Mouse (Mus musculus): ENCODE measurements around the gene Cpped1.

Cpped1 gene

DNA sequence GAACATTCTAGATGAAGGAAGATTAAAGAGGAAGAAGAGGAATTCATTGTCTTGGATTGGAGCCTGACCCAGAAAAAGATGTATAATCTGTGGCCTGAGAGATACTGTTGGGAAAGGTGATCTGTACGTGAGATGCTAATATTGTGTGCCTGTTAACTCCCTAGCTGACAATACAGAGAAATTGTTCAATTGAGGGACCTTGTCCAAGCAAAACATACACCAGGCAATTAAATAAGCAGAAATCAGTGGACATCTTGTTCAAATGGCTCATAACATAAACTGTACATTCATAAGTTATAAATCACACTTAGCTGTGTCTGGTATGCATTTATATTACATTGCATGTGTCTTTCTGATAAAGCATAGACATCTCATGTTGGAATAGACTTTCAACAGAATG lies 134.9 kb downstream of the Cpped1 start:
- DNase-seq (ENCODE audit: low read depth in 1 of 2, low spot score in 2 of 2): no peak

DNA sequence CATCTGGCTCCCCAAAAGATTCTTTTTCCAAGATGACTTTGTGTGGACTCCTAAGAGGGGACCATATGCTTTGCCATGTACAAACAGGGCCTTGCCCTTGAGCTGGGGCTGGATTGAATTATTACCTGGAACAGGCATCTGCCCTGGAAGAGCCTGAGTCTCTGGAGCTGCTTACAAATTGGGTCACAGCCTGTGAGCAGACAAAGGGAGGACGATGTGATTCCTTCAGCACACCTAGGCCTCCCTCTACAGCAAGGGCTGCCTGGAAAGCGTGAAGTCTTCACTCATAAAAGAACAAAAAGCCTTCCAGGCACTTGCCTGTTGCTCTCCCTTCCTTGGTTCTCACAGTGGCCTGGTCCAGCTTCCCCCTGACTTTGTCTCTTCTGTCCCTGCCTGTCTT lies 136.9 kb downstream of the Cpped1 start:
- DNase-seq (ENCODE audit: low read depth in 1 of 2, low spot score in 2 of 2): no peak

DNA sequence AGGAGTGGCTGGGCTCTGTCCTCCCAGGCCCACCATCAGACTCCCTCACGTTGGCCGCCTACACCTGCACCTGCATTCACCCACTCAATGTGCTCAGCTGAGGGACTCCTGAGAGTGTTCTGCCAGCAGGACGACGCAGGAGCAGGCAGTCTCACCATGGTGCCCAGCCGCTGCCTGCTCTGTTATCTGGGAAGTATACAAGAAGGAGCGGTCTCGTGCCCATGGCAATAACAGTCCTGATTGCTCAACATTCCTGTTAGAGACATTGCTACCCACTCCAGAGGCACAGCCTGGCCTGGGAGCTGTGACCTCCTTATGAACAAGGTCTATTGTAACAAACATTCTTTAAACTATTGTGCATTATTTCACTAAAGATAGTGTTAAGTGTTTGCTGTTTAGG lies 151.3 kb downstream of the Cpped1 start:
- no peak for DNase-seq (ENCODE audit: low read depth in 1 of 2, low spot score in 2 of 2)

DNA sequence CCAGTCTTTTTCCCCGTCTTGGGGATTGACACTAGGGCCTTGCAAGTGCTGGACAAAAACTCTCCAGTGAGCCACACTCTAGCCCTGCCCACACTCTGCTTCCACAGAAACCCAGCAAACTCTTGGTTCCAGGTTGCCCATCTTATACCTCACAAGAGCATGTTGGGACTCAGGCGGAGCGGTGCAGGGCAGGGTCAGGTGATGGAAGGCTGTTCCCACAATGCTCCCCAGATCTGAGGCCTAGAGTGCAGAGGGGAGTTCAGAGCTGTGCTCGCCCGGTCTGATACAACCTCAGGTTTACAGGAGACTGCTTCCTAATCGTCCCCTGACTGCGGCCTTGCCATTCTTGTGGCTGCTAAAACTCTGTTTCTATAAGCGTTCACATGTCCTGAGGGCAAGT lies 151.8 kb downstream of the Cpped1 start:
- no peak for DNase-seq (ENCODE audit: low read depth in 1 of 2, low spot score in 2 of 2)

DNA sequence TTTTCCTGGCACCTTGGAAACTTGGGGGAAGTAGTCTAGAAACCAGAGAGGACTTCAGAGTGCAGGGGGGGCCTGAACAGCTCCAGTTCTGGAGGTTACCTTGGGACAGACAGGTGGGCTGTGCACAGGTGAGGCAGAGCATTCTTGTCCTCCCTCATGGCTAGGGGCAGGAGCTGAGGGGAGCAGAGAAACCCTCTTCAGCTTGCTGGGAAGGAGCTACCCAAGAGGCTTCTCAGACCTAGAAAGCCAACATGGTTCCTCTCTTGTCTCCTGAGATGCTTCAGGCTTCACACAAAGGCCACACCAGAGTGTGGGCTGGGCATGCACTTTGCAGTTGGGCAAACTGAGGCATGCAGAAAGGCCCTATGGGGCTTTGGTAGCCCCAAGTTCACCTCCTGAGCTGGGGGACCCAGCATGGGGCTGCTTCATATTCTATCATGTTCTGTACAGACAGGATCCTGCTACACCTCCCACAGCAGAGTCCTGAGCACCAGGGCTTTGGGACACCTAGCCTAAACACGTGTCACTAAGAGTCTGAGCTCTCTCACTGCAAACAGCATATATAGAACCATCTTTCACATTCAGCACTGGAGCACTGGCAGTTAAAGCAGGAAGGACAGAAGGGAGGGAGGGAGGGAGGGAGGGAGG lies 152.5 kb downstream of the Cpped1 start:
- no peak for DNase-seq (ENCODE audit: low read depth in 1 of 2, low spot score in 2 of 2)

DNA sequence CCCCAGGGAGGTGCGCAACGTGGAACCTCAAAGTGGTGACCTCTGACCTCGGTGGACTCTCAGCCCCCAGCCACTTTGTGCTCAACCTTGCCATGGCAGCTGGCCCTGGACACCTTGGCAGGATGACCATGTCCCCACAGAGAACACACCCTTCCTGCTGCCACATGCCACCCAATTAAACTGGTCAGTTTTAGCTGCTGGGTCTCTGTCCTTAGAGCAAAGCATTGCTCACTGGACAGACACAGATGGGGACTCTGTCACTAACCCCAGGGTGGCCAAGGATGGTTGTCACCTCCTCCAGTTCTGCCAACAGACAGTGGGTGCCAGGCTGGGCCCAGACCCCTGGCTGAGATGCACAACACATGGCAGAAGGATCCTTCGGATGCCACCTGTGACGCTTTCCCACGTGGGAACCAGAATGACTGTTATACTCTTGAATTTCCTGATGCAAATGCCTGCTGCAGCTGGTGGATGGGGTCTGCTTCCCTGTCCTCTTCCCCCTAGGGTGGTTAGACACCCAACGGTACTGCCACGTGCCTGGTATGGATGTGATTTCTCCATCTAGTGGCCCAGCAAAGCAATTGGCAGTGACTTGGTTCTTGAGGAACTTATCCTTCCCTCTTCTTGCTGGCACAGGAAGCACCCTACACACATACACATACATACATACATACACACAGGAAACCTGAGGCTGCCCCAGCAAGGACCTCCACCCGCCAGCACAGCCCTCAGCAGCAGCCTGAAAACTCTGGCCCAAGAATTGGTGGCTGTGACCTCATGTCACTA lies 153.8 kb downstream of the Cpped1 start:
- no peak for DNase-seq (ENCODE audit: low read depth in 1 of 2, low spot score in 2 of 2)

DNA sequence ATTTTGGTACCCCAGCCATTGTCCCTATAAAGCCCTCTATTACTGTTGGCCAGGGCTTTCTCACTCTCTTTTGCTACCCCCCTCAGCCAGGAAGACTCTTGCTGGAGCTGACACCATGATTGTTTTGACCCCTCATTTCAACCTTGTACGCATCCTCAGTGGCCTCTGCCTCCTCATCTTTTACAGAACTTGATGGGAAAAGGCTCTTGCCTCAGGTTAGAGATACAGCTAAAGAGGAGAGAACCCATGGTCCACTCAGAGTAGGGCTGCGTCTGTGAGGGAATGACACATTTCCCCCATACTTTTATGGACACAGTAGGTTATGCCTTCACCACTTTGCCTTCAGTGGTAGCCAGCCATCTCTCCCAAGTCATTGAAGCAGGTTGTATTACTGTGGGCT lies 155.1 kb downstream of the Cpped1 start:
- no peak for DNase-seq (ENCODE audit: low read depth in 1 of 2, low spot score in 2 of 2)

Measured in monocyte, adult 2 months (primary cell).